Mouse (Mus musculus) layer of hippocampus, postnatal 14 days (tissue): ENCODE results near the gene Smarca2. TPM values are rescaled to one million over a fixed set of nuclear protein-coding genes. Genes with fewer than 3 reads are reported as not detected.
"Not testable (repeated sequence)": the region's sequence is repeated elsewhere in the genome, so short reads cannot be mapped to it uniquely, and the experiment has no call there.

Experiments
- DNase-seq, 2 experiments: peaks; one replicate each; pipeline ENCODE4 v3.0.0; 2021 to 2022; ENCODE audit warnings: low spot score in 2 of 2, mixed read lengths in 1 of 2
- total RNA-seq, 2 experiments: library from RNA; stranded (reverse); gene quantifications; 2 replicates each; pipeline ENCODE4 v1.2.3; 2021

Gene Smarca2
- total RNA-seq, 2 experiments from 2014 or later = 154 TPM

DNA sequence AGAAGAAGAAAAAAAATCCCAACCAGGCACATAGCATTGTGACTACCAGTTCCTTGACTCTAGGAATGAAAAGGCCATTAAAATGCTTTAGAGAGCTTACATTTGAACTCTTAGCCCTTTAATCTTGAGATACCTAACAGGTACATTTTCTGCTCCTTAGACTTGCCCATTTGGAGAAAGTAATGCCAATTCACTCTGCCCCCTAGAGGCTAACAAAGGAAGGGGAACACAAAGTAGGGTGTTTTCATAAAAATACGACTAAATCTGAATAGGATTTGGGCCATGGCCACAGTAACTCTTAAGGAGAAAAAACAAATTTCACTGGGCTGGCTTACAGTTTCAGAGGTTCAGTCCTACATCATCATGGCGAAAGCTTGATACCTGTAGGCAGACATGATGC lies 77.9 kb downstream of the Smarca2 start:
- no peak for DNase-seq

- no peak for DNase-seq
These were observed 78.9 kb downstream of the Smarca2 start for GRCm38 (mm10) chr19:26683731-26684130.

DNA sequence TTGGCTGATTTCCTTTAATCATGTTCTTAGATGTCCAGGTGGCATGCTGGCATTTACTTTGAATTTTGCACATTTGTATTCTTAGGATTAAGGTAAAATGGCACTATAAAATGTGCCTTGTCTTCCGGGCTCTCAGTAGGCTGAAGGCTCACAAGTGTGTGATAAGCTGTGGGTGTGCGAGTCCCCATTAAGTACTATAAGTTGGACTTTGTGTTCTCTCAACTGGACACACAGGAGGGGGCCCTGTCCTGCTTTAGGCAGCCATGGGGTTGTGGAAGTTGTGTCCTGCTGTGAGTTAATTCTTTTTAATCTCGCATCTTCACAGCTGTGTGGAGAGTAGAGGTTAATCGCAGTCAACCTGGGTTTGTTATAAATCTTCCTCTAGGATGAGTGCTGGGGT lies 85.7 kb downstream of the Smarca2 start:
- no peak for DNase-seq

DNA sequence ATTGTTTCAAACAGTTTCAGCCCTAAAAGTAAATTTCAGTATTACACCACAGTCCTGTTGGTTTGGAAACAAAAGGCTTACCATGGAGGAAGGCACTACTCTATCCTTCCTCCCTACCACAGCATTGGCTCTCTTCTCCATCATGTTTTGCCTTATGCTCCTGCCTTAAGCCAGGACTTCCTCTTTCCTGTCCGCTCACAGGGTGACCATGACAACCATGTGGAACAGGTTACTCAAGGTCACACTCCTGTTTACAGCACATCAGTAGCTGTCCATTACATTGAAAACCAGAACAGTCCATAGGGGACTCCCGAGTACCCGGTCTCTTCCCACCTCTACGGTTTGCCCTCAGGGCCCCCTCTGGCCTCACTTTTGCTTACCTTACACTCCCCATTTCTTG lies 92.3 kb downstream of the Smarca2 start:
- DNase-seq = no peak

- no peak for DNase-seq
These were observed 99.8 kb downstream of the Smarca2 start for GRCm38 (mm10) chr19:26704545-26705209.

- no peak for DNase-seq
These were observed 102.1 kb downstream of the Smarca2 start for GRCm38 (mm10) chr19:26706910-26707309.

GRCm38 (mm10) chr19:26709095-26709494 lies 104.2 kb downstream of the Smarca2 start:
- DNase-seq = no peak

GRCm38 (mm10) chr19:26711268-26711667 lies 106.4 kb downstream of the Smarca2 start:
- peak in 1 of 2 experiments; percentile 22 for DNase-seq

DNA sequence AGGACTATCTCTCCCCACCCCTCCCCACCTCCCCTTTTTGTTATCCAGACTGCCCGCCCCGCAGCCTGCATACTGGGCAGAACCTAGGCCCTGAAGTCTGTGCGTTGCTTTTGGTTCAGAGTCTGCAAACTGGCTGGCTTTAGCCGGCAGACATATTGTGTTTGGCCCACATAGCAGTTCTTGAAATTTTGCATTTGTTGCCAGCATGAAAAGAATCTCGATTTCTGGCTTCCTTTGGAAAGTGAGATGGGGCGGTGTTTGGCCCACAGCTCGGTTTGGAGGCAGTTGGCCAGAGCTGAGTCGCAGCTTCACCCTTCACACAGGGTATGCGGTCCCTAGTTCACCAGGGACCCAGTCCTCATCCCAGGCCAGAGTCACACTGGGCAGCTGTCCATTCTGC lies 111.4 kb downstream of the Smarca2 start:
- peak in 1 of 2 experiments; percentile 19 for DNase-seq

- DNase-seq = peak; percentile 33 to 66
These were observed 113.4 kb downstream of the Smarca2 start for GRCm38 (mm10) chr19:26718221-26718620.

DNA sequence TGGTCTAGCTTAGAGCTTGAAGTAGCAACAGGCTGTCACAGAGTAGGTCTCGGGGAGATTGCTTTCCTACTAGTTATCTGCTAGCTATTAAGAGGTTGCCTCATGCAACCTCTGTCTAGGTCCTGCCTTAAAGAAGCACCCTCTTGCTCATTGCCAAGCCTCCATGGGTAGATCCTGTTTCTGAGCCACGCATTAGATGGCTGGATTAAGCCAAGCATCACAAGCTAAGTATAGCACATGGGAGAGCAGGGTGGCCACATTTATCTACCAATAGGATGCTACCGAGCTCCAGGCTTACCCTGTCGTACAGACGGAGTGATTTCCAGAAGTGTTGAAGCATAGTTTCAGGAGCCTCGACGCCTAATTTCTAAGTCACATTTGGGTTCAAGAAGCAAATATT lies 114.3 kb downstream of the Smarca2 start:
- no peak for DNase-seq

DNA sequence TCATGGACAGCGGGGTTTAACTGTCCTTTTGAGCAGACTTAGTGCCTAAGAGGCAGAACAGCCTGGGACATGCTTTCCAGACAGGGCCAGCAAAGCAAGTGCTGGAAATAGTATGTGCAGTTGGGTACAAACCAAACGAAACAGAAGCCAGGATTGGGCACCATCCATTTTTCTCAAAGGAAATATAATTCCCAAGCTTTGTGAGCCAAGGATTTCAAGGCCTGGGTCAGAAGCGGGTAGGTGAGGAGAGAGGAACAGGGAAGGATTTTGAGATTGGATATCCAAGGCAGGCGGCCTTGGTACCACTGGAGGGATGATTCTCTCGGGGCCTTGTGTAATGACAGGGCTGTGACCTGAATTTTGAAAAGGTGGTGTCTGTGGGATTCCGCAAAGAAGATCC lies 116.9 kb downstream of the Smarca2 start:
- DNase-seq = no peak

DNA sequence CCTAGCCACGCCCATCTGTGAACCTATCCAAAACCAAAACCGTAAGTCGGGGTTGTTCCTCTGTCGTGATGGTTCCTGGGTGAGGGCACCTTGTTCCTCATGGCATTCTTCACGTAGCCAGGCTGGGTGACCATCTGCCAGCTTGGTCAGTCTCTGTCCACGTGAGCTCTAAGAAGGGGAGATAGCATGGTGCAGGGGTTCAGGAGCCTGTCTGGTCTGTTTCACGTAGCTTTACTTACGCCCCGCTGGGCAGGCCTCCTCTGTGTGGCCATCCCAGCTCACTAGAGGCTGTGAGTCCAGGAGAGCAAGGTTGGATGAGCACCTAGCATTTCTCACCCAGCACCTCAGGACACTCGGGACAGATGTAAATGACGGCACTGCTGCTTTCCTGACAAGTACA lies 119.0 kb downstream of the Smarca2 start:
- DNase-seq = no peak

DNA sequence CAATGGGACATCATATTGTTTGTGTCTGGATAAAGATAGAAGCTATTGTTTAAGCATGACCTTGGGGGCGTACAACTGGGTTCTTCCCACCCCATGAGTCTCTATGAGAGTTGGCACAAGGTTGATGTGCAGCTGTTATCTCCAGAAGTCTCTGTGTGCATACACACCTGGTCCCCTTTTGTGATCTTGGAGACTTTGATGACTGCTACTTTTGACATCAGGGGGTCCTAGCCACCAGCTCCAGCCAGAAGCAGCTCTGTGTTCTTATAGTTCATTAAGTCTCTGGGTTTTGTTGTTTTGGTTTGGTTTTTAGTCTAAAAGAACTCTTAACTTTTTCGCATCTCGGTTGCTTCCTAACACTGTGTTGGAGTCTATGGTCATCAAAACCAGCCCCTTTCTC lies 119.8 kb downstream of the Smarca2 start:
- DNase-seq = no peak

GRCm38 (mm10) chr19:26727796-26728195 lies 122.9 kb downstream of the Smarca2 start:
- no peak for DNase-seq

- no peak for DNase-seq
These were observed 125.6 kb downstream of the Smarca2 start for GRCm38 (mm10) chr19:26730486-26730885.

- DNase-seq = no peak
These were observed 126.3 kb downstream of the Smarca2 start for GRCm38 (mm10) chr19:26731121-26731520.

GRCm38 (mm10) chr19:26731809-26732208 lies 127.0 kb downstream of the Smarca2 start:
- peak in 1 of 2 experiments; percentile 52 for DNase-seq

GRCm38 (mm10) chr19:26733055-26733454 lies 128.2 kb downstream of the Smarca2 start:
- DNase-seq = no peak

GRCm38 (mm10) chr19:26733546-26734100 lies 128.8 kb downstream of the Smarca2 start:
- DNase-seq = no peak

- DNase-seq = no peak
These were observed 129.9 kb downstream of the Smarca2 start for GRCm38 (mm10) chr19:26734704-26735109.

DNA sequence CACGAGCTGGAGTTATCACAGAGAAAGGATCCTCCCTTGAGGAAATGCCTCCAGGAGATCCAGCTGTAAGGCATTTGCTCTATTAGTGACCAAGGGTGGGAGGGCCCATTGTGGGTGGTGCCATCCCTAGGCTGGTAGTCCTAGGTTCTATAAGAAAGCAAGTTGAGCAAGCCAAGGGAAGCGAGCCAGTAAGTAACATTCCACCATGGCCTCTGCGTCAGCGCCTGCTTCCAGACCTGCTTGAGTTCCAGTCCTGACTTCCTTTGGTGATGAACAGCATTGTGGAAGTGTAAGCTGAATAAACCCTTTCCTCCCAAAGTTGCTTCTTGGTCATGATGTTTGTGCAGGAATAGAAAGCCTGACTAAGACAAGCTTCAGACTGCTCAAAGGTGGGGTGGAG lies 140.2 kb downstream of the Smarca2 start:
- DNase-seq = not testable (repeated sequence)

- DNase-seq = no peak
These were observed 140.7 kb downstream of the Smarca2 start for GRCm38 (mm10) chr19:26745567-26745966.
